Mouse (Mus musculus) kidney, adult 2 months (tissue): ENCODE data around the gene Cd200r3.

Experiments
- CTCF ChIP-seq: fragments of 200-500 bp; conservative IDR thresholded peaks from 2 replicates; pipeline ENCODE4 v1.5.1; 2011; ENCODE audit warnings: low read depth, mild to moderate bottlenecking, control low read depth, low read length, moderate library complexity, mixed read lengths; ENCODE audit not compliant: insufficient read depth, insufficient read length
- POLR2A ChIP-seq: fragments of 200-500 bp; IDR thresholded peaks from one replicate; pipeline ENCODE4 v1.6.1; 2011; ENCODE audit warnings: low read depth, low read length, control low read depth

- TF ChIP-seq CTCF: no peak
- no peak for TF ChIP-seq POLR2A
These were observed 61.8 kb downstream of the Cd200r3 start for GRCm38 (mm10) chr16:45005280-45005679.
